Mouse (Mus musculus) cerebellum, postnatal 10 days (tissue): ENCODE data around the gene Clec4f.

ENCODE experiments used
- DNase-seq, 2 experiments: peaks; one replicate each; pipeline ENCODE4 v3.0.0; 2021; ENCODE audit warnings: mixed read lengths in 2 of 2

The Clec4f gene

GRCm38 (mm10) chr6:83631815-83632214, 24.2 kb downstream of the Clec4f start:
- DNase-seq, result no peak

GRCm38 (mm10) chr6:83626781-83627180, 29.2 kb downstream of the Clec4f start:
- DNase-seq, result no peak

GRCm38 (mm10) chr6:83619955-83620354, 36.0 kb downstream of the Clec4f start:
- no peak for DNase-seq

- DNase-seq, result no peak
These were observed 38.2 kb downstream of the Clec4f start for GRCm38 (mm10) chr6:83617581-83618335.

- DNase-seq, result peak; percentile 40 to 45
These were observed 39.5 kb downstream of the Clec4f start for GRCm38 (mm10) chr6:83616512-83616911.

DNA sequence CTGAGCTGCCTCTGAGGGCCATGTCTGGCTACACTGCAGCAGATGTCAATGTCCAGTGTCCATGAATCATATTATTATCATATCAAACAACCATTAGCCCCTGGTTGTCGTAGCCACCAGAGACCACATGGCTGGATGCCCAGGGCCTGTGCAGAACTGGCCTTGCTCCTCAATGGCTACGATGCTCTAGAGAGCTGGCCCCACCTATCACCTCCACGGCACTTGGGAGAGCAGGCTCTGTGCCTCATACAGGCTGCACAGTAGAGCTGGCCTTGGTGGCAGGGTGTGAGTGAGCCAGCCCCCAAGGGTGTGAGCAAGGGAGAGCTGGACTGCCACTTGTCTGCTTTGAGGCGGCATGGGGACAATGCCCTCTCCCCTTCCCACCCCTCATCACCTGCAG, 41.5 kb downstream of the Clec4f start:
- DNase-seq, result no peak

DNA sequence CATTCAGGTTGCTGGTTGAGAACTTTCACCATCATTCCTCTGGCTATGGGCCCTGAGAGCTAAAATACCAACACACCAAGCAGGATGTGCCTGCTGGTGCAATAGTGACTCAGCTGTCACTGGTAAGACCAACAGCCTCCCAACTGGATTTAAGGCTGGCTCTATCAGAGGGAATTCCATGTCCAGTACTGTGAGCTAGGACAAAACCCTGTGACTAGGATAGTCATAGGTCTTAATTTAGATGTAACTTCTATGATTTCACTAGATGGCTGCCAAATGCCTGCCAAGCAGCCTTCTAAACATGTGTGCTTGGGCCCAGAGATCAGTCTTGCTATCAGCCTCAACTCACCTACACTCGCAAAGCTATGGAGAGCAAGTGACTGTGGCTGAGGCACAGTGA, 43.0 kb downstream of the Clec4f start:
- DNase-seq, result no peak

DNA sequence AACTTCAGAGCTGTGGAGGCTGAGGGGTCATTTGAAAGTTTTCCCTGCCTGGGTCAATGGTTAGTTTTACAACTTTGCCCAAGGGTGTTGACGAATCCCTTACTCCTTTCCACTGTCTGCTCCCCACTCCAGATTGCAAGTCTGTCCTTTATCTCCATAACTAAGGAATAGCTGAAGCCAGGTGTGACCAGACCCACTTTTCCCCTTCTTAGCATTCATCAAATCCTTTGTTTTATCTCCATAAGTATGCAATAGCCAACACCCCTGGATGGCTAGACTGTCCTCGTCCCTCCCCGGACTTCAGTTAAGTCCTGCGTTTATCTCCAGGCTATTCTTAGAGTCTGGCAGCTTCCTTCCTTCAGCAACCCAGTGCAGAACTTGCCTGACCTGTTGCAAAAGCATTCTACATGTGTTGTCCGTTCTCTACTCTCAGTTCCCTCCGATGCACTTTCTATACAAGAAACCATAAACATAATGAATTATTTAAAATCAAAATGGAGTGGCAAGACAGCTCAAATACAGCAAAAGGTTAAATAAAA, 56.3 kb downstream of the Clec4f start:
- DNase-seq, result no peak

DNA sequence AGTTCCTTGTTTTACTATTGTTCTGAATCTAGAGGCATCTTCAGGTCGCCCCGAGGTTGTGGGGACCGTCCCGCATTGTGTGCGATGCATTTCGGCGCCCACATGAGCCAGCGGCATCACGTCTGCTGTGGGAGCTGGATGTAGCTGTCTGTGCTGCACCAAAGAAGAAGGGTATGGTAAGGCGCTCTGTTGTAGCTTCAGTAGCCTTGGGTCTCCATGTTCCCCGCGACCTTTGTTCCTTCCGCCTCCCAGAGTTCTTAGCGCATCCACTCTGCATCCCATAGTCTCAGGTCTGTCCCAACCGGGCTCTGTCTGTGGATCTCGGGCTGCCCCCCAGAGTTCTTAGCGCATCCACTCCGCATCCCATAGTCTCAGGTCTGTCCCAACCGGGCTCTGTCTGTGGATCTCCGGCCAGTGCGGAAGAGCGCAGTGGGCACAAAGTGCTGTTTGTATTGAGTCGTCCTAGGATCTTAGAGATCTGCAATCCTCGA, 56.9 kb downstream of the Clec4f start:
- peak; percentile 8 to 11 for DNase-seq

GRCm38 (mm10) chr6:83598646-83599045, 57.3 kb downstream of the Clec4f start:
- DNase-seq, result peak; percentile 71 to 74

DNA sequence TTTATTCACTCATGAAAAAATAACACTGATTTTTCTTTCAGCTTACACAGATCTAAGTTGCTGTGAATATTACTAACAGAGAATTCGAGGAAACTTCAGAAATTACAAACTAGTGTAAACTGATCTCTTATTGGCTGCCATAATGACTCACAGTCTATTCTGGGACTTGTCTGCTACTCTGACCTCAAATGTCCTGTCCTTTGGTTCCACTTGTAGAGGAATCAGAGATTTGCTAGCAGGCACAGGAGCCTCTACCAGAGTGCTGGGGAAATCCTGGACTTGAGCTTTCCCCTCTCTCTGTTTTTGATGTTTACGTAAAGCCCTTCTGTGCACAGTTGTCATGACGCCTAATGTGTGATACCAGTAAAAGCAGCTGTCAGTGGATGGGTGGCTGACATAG, 58.0 kb downstream of the Clec4f start:
- DNase-seq, result no peak

DNA sequence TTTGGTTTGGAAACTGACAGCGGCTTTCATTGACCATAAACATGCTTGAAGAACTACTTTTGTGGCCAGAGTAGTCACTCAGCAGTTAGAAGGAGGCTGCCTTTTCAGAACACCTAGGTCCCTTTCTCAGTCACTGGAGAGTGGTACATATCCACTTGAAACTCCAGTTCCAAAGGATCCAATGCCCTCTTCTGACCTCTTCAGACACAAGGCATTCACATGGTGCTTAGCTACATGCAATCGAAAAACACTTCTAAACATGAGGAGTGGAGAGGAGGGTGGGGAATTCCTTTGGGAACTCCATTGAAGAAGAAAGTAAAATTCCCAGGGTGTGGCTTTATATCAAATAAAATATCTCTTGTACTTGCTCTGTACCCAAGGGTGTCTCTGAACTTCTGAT, 61.0 kb downstream of the Clec4f start:
- DNase-seq, result no peak
